Comparison of ENCODE assay signal across 9 mouse cellular contexts in genomic region chr13:10696181-10696977, GRCm38 (mm10).
DNase-seq lines count a peak whose midpoint lies in the region; ATAC-seq and TF ChIP-seq lines count a peak whose summit lies in the region.
"Had no signal": no experiment of that assay in that cellular context is flagged by ENCODE, and none has a peak within 500 bp of the region (broad histone marks: within the 10 kb centered on the region; RNA-seq: fewer than 3 reads in every experiment).

No protein-coding gene starts in this region.

- no peaks in the 10 kb centered on the region for H3K36me3 ChIP-seq in lung, embryonic 14.5 days (ENCODE audit: insufficient read depth)
- H3K36me3 ChIP-seq in forebrain, embryonic 13.5 days (ENCODE audit: poor library complexity, severe bottlenecking), result no peaks in the 10 kb centered on the region

- 41% methylated on average over 1 of the region's 1 CpGs for WGBS in lung, embryonic 14.5 days
- WGBS in forebrain, embryonic 13.5 days, result 76% methylated on average over 1 of the region's 1 CpGs

- peaks cover 3% of the 10 kb centered on the region; the same call in 1 of the 2 replicates for H3K9me3 ChIP-seq in lung, embryonic 14.5 days (ENCODE audit: low read depth, low read length)
- no peaks in the 10 kb centered on the region for H3K9me3 ChIP-seq in forebrain, embryonic 13.5 days (replicated peaks)

- H3K4me3 ChIP-seq in lung, embryonic 14.5 days (ENCODE audit: low read depth, low read length), result no peak overlapping the region
- H3K4me3 ChIP-seq in forebrain, embryonic 13.5 days, result no peak overlapping the region

- peak; percentile 78 for ATAC-seq in lung, embryonic 14.5 days (ENCODE audit: insufficient read depth)
- no peak for ATAC-seq in forebrain, embryonic 13.5 days

- no peak overlapping the region for H3K4me2 ChIP-seq in lung, embryonic 14.5 days
- H3K4me2 ChIP-seq in forebrain, embryonic 13.5 days, result no peak overlapping the region

- no peak overlapping the region for H3K9ac ChIP-seq in lung, embryonic 14.5 days
- no peak overlapping the region for H3K9ac ChIP-seq in forebrain, embryonic 13.5 days
- H3K9ac ChIP-seq: liver, embryonic 14.5 days had no signal

- peak; percentile 53 for DNase-seq in urinary bladder, postnatal 14 days (ENCODE audit: low spot score)
- no peak for DNase-seq in urinary bladder, postnatal 10 days (ENCODE audit: low spot score)
- peak; percentile 79 to 89 for DNase-seq in heart, adult 9 months (ENCODE audit: low spot score in 2 of 2)
- peak; percentile 71 for DNase-seq in lung, embryonic 14.5 days
- no peak for DNase-seq in right cerebral cortex, postnatal 14 days
- DNase-seq in liver, result no peak
- no peak for DNase-seq in spleen, postnatal 4 days (ENCODE audit: low spot score in 2 of 2)

- no peaks in the 10 kb centered on the region for H3K4me1 ChIP-seq in lung, embryonic 14.5 days (ENCODE audit: insufficient read depth)
- H3K4me1 ChIP-seq in forebrain, embryonic 13.5 days, result no peaks in the 10 kb centered on the region

- H3K27me3 ChIP-seq in lung, embryonic 14.5 days (ENCODE audit: insufficient read depth, low read length), result no peaks in the 10 kb centered on the region
- H3K27me3 ChIP-seq in forebrain, embryonic 13.5 days, result no peaks in the 10 kb centered on the region

- TF ChIP-seq CTCF in lung, embryonic 14.5 days (IDR thresholded peaks at IDR 0.05; ENCODE audit: low read depth), result no peak

- H3K27ac ChIP-seq in lung, embryonic 14.5 days (ENCODE audit: low read depth), result no peak overlapping the region
- no peak overlapping the region for H3K27ac ChIP-seq in forebrain, embryonic 13.5 days
- H3K27ac ChIP-seq: liver, embryonic 14.5 days had no signal

Comparison
In these comparisons a context has a peak if more than half of its experiments do, and no peak if none do; other contexts are left out.
1. DNase-seq: peak in urinary bladder, postnatal 14 days (single experiment), heart, adult 9 months (2 of 2) and lung, embryonic 14.5 days (single experiment); none in urinary bladder, postnatal 10 days (single experiment), right cerebral cortex, postnatal 14 days (single experiment), liver (single experiment) and spleen, postnatal 4 days (0 of 2).